Mouse (Mus musculus): ENCODE measurements at regions not wholly inside any gene's neighbourhood (a gene's known extent, or its start where the extent isn't known, plus 50 kb on each side); places are given as distances from the start of the nearest gene placed in this dataset.

DNA sequence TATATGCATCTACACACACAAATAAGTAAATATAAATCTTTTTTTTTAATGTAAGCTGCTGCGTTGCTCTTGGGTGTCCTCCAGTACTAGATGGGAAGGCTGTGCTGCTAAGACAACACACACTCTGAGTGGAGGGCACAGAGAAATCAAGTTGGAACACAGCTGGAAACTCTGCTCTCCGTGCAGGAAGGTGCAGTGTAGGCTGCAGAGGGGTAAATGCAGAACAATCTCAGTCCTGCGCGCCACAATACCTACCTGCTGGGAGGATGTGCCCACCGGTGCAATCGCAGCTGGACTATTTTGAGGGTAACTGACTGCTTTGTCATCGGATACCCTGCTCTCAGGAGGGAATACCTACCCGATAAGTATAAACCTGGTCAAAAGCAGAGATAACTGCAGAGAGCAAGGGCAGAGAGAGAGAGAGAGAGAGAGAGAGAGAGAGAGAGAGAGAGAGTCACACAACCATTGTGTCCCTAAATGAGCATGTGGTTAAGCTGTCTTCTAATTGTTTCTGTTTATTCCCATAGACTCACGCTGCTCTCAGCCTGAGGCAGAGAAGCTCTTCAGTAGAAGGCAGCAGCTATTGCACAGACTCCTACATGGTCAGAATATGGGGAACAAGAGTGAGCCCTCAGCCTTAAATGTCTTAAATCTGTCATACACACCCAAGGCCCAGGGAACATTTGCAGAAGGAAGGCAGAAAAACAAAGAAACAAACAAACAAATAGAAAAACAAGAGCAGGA is 167.9 kb upstream of the Jade1 start:
- H3K27ac ChIP-seq (replicated peaks; ENCODE audit: low read depth, low read length): no peak overlapping the region
- no peak overlapping the region for H3K4me3 ChIP-seq (replicated peaks; ENCODE audit: low read depth, low read length)
- no peaks in the 10 kb centered on the region for H3K9me3 ChIP-seq (ENCODE audit: control insufficient read depth, low read length)
- H3K4me2 ChIP-seq (ENCODE audit: low read length): no peak overlapping the region
- no peaks in the 10 kb centered on the region for H3K36me3 ChIP-seq (ENCODE audit: control insufficient read depth, insufficient read depth, low read length)
- no peak overlapping the region for H3K9ac ChIP-seq (replicated peaks; ENCODE audit: low read length)
- no peak for ATAC-seq (ENCODE audit: low FRiP score, low TSS enrichment)
- no peaks in the 10 kb centered on the region for H3K4me1 ChIP-seq (ENCODE audit: control insufficient read depth, insufficient read depth, low read length)
- H3K27me3 ChIP-seq (ENCODE audit: control insufficient read depth, insufficient read depth, low read length): no peaks in the 10 kb centered on the region
- no peak for DNase-seq
- 59% methylated on average over 9 of the region's 9 CpGs for WGBS

DNA sequence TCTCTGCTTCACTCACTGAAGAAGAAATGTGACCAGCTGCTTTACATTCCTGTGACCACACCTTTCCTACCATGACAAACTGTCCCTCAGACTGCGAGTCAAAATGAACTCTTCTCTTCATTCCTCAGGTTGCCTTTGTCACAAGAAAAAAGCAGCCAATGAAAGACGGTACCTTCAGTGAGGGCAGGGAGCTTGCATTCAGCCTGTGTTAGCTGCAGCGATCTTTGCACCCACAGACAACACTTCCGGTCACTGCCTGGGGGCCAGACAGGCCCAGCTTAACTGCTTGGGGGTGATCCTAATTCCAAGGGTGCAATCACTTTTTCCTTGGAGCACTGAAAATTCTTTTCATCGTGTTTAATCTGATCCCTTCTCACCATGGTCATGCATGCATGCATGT is 169.2 kb upstream of the Jade1 start:
- no peaks in the 10 kb centered on the region for H3K27me3 ChIP-seq (ENCODE audit: control insufficient read depth, insufficient read depth, low read length)
- WGBS: 63% methylated on average over 5 of the region's 5 CpGs
- no peak overlapping the region for H3K27ac ChIP-seq (replicated peaks; ENCODE audit: low read depth, low read length)
- H3K4me2 ChIP-seq (ENCODE audit: low read length): no peak overlapping the region
- no peaks in the 10 kb centered on the region for H3K9me3 ChIP-seq (ENCODE audit: control insufficient read depth, low read length)
- no peak for DNase-seq
- no peaks in the 10 kb centered on the region for H3K4me1 ChIP-seq (ENCODE audit: control insufficient read depth, insufficient read depth, low read length)
- no peak for ATAC-seq (ENCODE audit: low FRiP score, low TSS enrichment)
- no peaks in the 10 kb centered on the region for H3K36me3 ChIP-seq (ENCODE audit: control insufficient read depth, insufficient read depth, low read length)
- H3K9ac ChIP-seq (replicated peaks; ENCODE audit: low read length): no peak overlapping the region
- no peak overlapping the region for H3K4me3 ChIP-seq (replicated peaks; ENCODE audit: low read depth, low read length)

GRCm38 (mm10) chr3:41384410-41384809 is 171.1 kb upstream of the Jade1 start:
- ATAC-seq (ENCODE audit: low FRiP score, low TSS enrichment) (no peak), DNase-seq (no peak)
- no peak overlapping the region for H3K9ac ChIP-seq (replicated peaks; ENCODE audit: low read length)
- no peaks in the 10 kb centered on the region for H3K27me3 ChIP-seq (ENCODE audit: control insufficient read depth, insufficient read depth, low read length)
- no peaks in the 10 kb centered on the region for H3K9me3 ChIP-seq (ENCODE audit: control insufficient read depth, low read length)
- no peak overlapping the region for H3K4me3 ChIP-seq (replicated peaks; ENCODE audit: low read depth, low read length)
- H3K4me1 ChIP-seq (ENCODE audit: control insufficient read depth, insufficient read depth, low read length): no peaks in the 10 kb centered on the region
- WGBS: 89% methylated on average over 10 of the region's 10 CpGs
- H3K36me3 ChIP-seq (ENCODE audit: control insufficient read depth, insufficient read depth, low read length): no peaks in the 10 kb centered on the region
- H3K27ac ChIP-seq (replicated peaks; ENCODE audit: low read depth, low read length): no peak overlapping the region
- no peak overlapping the region for H3K4me2 ChIP-seq (ENCODE audit: low read length)

- Histone ChIP-seq H3K27me3 (ENCODE audit: control insufficient read depth, insufficient read depth, low read length) (no peaks in the 10 kb centered on the region), H3K9ac (replicated peaks; ENCODE audit: low read length) (no peak overlapping the region), H3K4me2 (ENCODE audit: low read length) (no peak overlapping the region), H3K4me1 (ENCODE audit: control insufficient read depth, insufficient read depth, low read length) (peaks cover 12% of the 10 kb centered on the region), H3K36me3 (ENCODE audit: control insufficient read depth, insufficient read depth, low read length) (no peaks in the 10 kb centered on the region), H3K4me3 (replicated peaks; ENCODE audit: low read depth, low read length) (no peak overlapping the region), H3K9me3 (ENCODE audit: control insufficient read depth, low read length) (no peaks in the 10 kb centered on the region), H3K27ac (replicated peaks; ENCODE audit: low read depth, low read length) (no peak overlapping the region)
- 82% methylated on average over 5 of the region's 5 CpGs for WGBS
- no peak for ATAC-seq (ENCODE audit: low FRiP score, low TSS enrichment)
- DNase-seq: no peak
Measured at GRCm38 (mm10) chr3:41378576-41378975, 177.0 kb upstream of the Jade1 start.

- ATAC-seq (ENCODE audit: low FRiP score, low TSS enrichment): no peak
- H3K9ac ChIP-seq (replicated peaks; ENCODE audit: low read length): no peak overlapping the region
- no peak overlapping the region for H3K4me3 ChIP-seq (replicated peaks; ENCODE audit: low read depth, low read length)
- DNase-seq: no peak
- H3K9me3 ChIP-seq (ENCODE audit: control insufficient read depth, low read length): no peaks in the 10 kb centered on the region
- H3K27me3 ChIP-seq (ENCODE audit: control insufficient read depth, insufficient read depth, low read length): no peaks in the 10 kb centered on the region
- H3K36me3 ChIP-seq (ENCODE audit: control insufficient read depth, insufficient read depth, low read length): no peaks in the 10 kb centered on the region
- WGBS: 75% methylated on average over 5 of the region's 5 CpGs
- H3K27ac ChIP-seq (replicated peaks; ENCODE audit: low read depth, low read length): no peak overlapping the region
- H3K4me1 ChIP-seq (ENCODE audit: control insufficient read depth, insufficient read depth, low read length): peaks cover 12% of the 10 kb centered on the region
- H3K4me2 ChIP-seq (ENCODE audit: low read length): no peak overlapping the region
Measured at GRCm38 (mm10) chr3:41377826-41378406, 177.6 kb upstream of the Jade1 start.

DNA sequence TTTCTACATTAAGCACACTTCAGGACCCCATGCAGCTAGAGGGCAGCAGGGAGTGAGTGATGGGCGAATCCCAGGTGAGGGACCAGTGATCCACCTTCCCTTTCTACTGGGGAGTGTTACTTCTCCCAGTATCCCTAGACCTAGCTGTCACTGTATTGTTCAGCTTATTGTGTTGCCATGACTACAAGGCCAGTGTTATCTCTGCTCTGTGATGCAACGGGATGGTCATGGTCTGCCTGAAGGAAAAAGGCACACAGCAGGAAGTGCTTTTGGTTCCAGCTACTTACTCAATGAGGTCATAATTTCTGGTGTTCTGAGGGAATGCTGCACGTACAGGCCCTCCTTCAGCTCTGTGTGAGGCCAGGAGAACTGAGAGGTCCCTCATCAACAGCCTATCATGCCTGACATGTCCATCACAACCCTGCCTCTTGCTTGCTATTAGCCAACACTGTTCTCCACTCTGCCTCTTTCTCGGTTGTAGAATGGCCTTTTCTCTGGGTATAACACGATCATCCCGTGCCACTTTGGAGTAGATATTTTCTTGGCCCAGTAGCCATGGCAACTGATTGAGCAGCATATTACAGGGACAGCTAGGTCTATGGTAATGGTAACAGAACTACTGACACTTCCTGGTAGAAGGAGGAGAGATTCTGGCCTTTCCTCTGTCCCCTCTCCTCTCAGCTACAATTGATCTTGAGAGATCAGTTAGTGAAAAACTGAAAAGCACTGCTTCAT is 178.5 kb upstream of the Jade1 start:
- Histone ChIP-seq H3K4me3 (replicated peaks; ENCODE audit: low read depth, low read length) (no peak overlapping the region), H3K9ac (replicated peaks; ENCODE audit: low read length) (no peak overlapping the region), H3K4me2 (ENCODE audit: low read length) (no peak overlapping the region), H3K36me3 (ENCODE audit: control insufficient read depth, insufficient read depth, low read length) (no peaks in the 10 kb centered on the region), H3K27me3 (ENCODE audit: control insufficient read depth, insufficient read depth, low read length) (no peaks in the 10 kb centered on the region), H3K27ac (replicated peaks; ENCODE audit: low read depth, low read length) (no peak overlapping the region), H3K4me1 (ENCODE audit: control insufficient read depth, insufficient read depth, low read length) (peaks cover 12% of the 10 kb centered on the region), H3K9me3 (ENCODE audit: control insufficient read depth, low read length) (no peaks in the 10 kb centered on the region)
- WGBS: 30% methylated on average over 6 of the region's 6 CpGs
- ATAC-seq (ENCODE audit: low FRiP score, low TSS enrichment) (peak; percentile 51), DNase-seq (peak; percentile 54)

DNA sequence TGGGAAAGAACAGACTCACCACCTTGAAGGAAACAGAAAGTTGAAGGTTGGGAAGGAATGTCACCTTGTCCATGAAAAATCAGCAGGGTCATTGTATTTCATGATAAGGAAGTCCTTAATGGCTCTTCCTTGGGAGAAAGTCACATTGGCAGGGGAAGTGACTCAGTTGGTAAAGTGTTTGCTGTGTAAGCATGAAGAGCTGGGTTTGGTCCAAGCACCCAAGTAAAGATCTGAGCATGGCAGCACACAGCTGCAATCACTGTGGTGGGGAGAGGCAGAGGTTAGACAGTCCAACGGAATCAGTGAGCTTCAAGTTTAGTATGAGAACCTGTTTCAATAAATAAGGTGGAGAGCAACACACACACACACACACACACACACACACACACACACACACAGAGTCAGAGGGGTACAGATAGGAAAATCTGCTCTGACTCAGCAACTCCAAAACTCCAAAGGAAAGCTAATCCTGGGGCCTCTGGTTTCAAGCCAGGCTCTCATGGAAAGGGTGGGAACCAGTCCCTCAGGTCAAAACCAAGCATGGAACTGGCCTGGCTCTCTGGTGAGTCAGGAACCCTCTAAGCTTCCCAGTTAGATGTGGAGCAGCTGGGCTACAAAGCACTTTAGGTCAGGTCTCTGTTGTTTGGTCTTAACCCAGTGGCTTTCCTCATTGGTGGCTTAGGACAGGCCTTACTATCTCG is 180.2 kb upstream of the Jade1 start:
- no peaks in the 10 kb centered on the region for H3K36me3 ChIP-seq (ENCODE audit: control insufficient read depth, insufficient read depth, low read length)
- H3K9ac ChIP-seq (replicated peaks; ENCODE audit: low read length): no peak overlapping the region
- DNase-seq (no peak), ATAC-seq (ENCODE audit: low FRiP score, low TSS enrichment) (no peak)
- H3K27me3 ChIP-seq (ENCODE audit: control insufficient read depth, insufficient read depth, low read length): no peaks in the 10 kb centered on the region
- H3K9me3 ChIP-seq (ENCODE audit: control insufficient read depth, low read length): no peaks in the 10 kb centered on the region
- WGBS: 86% methylated on average over 2 of the region's 2 CpGs
- H3K4me1 ChIP-seq (ENCODE audit: control insufficient read depth, insufficient read depth, low read length): peaks cover 12% of the 10 kb centered on the region
- H3K27ac ChIP-seq (replicated peaks; ENCODE audit: low read depth, low read length): no peak overlapping the region
- no peak overlapping the region for H3K4me3 ChIP-seq (replicated peaks; ENCODE audit: low read depth, low read length)
- H3K4me2 ChIP-seq (ENCODE audit: low read length): no peak overlapping the region

- WGBS: 79% methylated on average over 5 of the region's 5 CpGs
- Histone ChIP-seq H3K4me2 (ENCODE audit: low read length) (no peak overlapping the region), H3K9me3 (ENCODE audit: control insufficient read depth, low read length) (no peaks in the 10 kb centered on the region), H3K4me1 (ENCODE audit: control insufficient read depth, insufficient read depth, low read length) (peaks cover 12% of the 10 kb centered on the region), H3K9ac (replicated peaks; ENCODE audit: low read length) (no peak overlapping the region), H3K36me3 (ENCODE audit: control insufficient read depth, insufficient read depth, low read length) (no peaks in the 10 kb centered on the region), H3K27me3 (ENCODE audit: control insufficient read depth, insufficient read depth, low read length) (no peaks in the 10 kb centered on the region), H3K4me3 (replicated peaks; ENCODE audit: low read depth, low read length) (no peak overlapping the region), H3K27ac (replicated peaks; ENCODE audit: low read depth, low read length) (0 out of 2 replicates have a peak overlapping the region, but pooled peaks have one; percentile 8)
- ATAC-seq (ENCODE audit: low FRiP score, low TSS enrichment): no peak
- no peak for DNase-seq
Measured at GRCm38 (mm10) chr3:41373198-41373597, 182.3 kb upstream of the Jade1 start.
